Mouse (Mus musculus) cerebellum, adult 9-11 months (tissue): Measurements from ENCODE around the gene Lrsam1.

Experiments
- DNase-seq: peaks from one replicate; pipeline ENCODE4 v3.0.0; 2022

The Lrsam1 gene

DNA sequence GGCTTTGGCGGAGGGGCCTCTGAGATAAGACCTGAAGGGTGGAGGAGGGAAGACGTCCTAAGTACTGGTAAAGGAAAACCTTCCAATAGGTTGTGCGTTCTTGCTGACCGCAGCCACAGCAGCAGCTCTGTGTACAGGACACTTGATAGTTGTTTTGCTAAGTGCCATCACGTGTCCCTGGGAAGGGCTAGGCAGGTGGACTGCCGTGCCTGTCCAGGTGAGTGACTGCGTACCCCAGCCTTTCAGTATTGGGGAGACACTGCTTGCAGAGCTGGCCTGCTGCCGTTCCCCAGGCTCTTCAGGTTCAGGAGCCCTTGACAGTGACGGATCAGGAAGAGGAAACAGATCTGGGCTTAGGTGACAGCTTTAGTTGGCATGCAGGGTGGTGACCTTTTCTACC, 70.1 kb downstream of the Lrsam1 start:
- no peak for DNase-seq

DNA sequence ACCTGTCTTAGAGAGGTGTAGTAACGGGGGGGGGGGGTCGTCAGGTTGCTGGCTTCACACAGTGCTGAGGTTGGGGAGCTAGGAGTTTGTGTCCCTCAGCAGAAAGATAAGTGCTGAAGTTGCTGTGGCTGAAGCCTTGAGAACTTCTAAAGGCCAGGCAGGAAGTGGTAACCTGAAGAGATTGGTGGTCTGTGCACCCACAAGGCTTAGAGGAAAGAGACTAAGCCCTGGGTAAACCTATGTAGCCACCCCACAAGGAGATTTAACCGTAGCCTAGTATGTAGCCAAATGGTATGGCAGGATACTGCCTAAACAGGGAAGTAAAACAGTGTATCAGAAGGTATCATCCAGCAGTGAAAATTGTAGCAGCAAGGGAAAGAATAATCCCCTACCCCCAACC, 71.1 kb downstream of the Lrsam1 start:
- DNase-seq = no peak

GRCm38 (mm10) chr2:32888551-32888950, 72.9 kb downstream of the Lrsam1 start:
- DNase-seq = no peak

- DNase-seq = no peak
Observed at GRCm38 (mm10) chr2:32888029-32888428, 73.4 kb downstream of the Lrsam1 start.

GRCm38 (mm10) chr2:32884745-32885144, 76.7 kb downstream of the Lrsam1 start:
- no peak for DNase-seq

DNA sequence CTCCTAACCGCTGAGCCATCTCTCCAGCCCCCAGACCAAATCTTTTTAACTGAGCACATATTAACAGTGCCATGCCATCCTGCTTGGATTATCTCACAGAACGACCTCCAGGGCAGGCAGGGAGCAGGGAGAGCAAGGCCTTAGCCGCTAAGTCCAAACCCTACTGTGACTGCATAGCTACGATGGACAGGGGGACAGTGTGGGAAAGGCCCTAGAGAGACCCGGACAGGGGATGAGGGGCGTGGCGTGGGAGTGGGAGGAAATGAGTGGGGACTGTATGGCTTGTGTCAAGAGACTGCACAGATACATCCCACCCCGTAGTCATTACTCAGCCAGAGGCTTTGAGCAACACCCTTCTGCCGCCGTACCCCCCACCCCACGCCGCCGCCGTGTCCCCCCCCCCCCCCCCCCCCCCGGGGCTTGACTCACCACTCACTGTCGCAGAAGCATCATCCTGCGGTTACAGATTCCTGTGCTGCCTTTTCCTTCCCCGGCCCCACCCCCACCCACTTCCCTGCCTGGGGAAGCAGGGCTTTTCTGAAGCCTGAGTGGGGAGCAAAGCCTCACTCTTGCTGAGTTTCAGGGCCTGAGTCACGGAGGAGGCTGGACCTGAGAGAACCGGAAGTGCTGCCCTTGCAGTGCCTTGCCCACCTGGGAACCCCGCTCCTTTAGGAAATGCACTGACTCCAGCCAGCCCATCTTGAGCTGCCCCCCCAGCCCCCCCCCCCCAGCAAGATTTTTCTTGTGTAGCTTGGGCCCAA, 79.0 kb downstream of the Lrsam1 start:
- no peak for DNase-seq

GRCm38 (mm10) chr2:32881723-32882122, 79.7 kb downstream of the Lrsam1 start:
- DNase-seq = no peak

DNA sequence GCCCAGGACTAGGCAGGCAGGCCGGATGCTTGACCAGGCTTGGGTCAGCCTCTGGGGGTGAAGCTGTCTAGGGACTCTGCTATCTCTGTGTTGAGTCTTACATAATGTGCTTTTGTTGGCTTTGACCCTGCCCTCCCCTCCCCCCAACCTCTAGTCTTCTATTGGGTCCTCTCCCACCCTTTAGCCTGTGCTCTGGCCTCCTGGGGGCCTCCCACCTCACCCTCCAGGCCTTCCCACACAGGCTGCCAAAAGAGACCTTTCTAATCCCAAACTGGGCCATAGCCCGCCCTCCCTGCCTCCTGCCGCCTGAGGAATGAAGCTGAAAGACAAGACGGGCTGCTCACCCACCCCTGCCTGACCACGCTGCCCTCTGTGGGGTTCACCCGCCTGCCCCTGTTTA, 80.4 kb downstream of the Lrsam1 start:
- DNase-seq = no peak

DNA sequence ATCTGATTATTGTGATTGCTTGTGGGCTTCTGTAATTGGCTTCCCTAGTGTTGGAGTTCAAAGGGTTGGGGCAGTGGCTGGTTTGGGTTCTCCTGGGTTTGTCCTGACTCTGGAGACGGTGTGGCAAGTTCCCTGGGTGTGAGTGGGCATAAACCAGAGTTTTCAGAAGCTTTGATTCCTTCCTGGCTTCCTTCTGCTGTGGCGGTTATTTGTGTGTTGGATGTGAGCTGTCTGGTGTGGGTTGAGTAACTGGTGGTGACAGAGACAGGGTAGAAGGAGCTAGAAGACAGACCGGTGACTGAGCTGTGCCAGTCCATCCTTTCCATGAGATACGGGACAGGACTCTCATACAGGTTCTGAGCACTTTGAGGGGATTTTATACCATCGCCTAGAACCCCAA, 81.8 kb downstream of the Lrsam1 start:
- DNase-seq = no peak

- DNase-seq = no peak
Observed at GRCm38 (mm10) chr2:32878396-32878795, 83.0 kb downstream of the Lrsam1 start.

GRCm38 (mm10) chr2:32877761-32878393, 83.5 kb downstream of the Lrsam1 start:
- no peak for DNase-seq

GRCm38 (mm10) chr2:32877303-32877702, 84.1 kb downstream of the Lrsam1 start:
- DNase-seq = no peak

GRCm38 (mm10) chr2:32876490-32877302, 84.7 kb downstream of the Lrsam1 start:
- DNase-seq = no peak

- DNase-seq = peak; percentile 78
Observed at GRCm38 (mm10) chr2:32875675-32876489, 85.5 kb downstream of the Lrsam1 start, which contains the start of gene Fam129b. Gene Fam129b (plus strand): TSS chr2:32876114.
